Mouse (Mus musculus) embryo, embryonic 11 days (tissue): ENCODE results near the gene Lin7b.
"Not testable (repeated sequence)": the region's sequence is repeated elsewhere in the genome, so short reads cannot be mapped to it uniquely, and the experiment has no call there.

Experiments
- DNase-seq: peaks from one replicate; pipeline ENCODE4 v3.0.0-alpha.2; 2015

Gene Lin7b

DNA sequence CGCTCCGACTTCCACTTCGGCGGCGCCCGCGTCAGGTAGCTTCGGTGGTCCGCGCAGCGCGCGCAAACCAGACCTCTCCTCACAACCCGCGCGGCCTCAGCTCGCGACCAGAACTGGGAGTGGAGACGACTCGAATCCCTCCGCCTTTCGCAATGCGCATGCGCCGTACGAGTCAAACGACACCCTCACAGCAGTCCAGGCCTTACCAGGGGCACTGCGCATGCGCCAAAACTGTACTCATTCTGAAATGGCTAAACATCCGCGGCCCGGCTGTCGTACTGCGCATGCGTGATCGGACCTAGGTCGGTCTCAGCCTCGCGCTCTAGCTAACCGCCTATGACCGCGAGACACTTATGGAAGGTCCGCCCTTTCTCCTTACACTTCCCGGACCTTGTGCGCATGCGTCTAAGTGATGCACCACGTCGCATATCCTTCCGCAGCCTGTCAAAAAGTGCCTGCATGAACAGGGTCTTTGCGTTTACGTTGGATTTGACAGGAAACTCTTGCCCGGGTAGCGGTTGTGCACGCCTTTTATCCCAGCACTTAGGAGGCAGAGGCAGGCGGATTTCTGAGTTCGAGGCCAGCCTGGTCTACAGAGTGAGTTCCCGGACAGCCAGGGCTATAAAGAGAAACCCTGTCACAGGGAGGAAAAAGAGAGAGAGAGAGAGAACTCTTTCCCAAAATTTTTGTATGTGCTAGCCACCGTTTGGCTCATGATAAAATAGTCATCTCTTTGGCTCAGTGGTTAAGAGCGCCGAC, 25.4 kb upstream of the Lin7b start, which contains the start of gene Snrnp70:
Gene Snrnp70, minus strand, starts transcription at position 165 of the 759 bp plus-strand sequence.
- peak; percentile 100 for DNase-seq

DNA sequence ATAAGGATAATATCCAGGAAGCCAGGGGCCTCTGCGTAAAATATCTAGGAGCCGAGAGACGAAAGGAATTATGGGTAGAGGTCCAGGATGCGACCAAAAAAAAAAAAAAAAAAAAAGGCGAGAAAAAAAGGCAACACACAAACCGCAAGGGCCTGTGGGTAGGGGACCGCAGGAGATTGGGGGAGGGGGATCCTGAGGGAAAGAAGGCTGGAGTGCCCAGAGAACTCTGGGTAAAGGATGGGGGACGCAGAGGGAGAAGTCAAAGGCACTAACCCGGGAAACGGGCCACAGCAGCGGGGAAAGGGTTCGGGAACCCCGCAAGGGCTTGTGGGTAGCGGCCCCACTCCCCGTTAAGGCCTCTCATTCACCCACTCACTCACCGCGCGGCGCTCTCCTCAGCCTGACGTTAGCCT, 24.8 kb upstream of the Lin7b start:
- peak; percentile 91 for DNase-seq

DNA sequence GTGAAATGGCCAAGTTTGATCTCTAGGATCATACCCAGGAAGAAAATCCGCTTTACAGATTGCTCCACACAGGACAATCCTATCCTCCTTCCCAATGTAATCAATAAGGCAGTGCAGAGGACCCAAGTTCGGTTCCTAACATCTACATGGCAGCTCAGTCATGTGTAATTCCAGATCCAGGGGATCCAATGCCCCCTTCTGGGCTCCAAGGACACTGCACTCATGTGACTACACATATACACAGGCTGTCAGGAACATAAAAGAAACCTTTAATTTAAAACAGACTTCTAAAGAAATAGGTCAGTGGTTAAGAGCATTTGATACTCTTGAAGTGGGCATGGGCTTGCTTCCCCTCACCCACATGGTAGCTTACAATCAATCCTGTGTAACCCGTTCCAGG, 15.7 kb upstream of the Lin7b start:
- peak; percentile 22 for DNase-seq

DNA sequence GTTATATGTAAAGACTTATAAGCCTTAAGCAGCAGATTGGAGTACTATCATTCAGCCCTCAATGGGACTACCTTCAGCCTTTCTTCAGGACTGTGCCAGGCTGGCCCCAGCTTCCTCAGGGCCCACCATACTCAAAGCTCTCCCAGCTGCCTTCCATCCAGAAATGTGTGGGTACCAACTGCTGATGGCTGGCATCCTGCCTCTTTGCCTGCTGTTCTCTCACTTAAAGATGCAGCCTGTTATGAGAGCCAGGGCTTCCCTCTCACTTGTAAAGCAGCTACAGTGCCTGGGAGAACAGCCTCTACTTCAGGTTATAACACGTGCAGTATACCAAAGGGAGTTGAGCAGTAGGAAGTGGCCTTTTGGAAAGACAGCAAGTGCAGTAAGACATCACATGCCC, 5.7 kb upstream of the Lin7b start:
- DNase-seq = no peak

DNA sequence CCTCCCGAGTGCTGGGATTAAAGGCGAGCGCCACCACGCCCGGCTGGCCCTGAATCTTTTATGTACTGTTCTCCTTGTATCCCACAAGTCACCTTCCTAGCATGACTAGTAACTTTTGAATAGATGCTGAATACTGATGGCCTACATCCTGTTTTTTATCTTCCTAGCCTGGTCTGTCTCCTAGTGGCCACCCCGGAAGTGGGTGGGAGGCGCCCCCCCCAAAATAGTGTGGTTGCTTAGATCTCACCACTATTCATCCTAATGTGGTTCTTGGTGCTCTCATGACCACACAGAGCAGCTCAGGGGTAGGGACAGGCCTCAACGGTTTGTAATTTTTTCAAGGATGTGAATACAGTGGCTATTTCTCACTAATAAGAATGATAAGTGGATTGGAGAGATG, 4.2 kb upstream of the Lin7b start:
- DNase-seq = no peak

DNA sequence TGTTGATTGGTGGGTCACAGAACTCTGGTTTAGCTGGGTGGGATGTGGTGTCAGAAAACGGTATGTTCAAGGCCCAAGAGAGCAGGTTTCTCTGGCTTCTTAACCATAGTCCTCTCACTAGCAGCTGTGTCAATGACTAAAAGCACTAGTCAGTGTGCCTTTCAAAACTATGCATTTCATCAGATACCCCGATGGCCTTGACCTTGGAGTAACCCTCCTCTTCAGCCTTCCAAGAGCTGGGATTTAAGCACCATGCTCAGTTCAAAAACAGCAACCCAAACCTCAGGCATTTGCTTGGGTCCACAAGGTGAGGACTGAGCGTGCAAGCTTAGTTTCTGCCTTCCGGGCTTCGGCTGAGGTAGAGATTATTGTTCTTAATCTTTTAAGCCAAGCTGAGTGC, 2.0 kb upstream of the Lin7b start:
- DNase-seq = no peak

DNA sequence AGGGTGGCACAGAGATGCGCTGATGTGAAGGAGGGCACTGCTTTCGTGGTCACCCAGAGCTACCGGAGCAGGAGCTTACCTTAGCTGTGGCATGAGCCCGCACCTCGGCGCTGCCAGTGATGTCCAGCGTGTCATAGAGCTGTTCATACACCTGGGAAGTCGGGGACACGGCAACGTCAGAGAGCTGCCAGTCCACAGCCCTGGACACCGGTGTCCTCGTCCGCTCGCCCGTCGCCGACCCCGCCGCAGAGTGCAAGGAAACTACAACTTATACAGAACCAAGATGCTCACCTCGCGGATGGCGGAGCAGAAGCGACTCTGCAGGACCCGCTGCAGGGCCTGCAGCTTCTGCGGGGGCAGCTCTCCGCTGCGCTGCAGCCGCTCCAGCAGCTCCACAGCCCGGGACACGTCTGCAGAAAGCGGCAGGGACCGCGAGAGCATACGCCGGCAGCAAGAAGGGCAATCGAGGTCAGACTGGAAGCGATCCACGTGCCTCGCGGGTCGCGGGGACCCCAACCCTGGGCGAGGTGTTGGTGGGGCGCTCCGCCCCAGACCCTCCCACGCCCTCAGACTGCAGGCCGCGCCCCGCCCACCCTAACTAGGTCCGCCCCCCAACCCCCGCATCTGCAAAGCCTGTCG, 428 bp downstream of the Lin7b start:
- no peak for DNase-seq

DNA sequence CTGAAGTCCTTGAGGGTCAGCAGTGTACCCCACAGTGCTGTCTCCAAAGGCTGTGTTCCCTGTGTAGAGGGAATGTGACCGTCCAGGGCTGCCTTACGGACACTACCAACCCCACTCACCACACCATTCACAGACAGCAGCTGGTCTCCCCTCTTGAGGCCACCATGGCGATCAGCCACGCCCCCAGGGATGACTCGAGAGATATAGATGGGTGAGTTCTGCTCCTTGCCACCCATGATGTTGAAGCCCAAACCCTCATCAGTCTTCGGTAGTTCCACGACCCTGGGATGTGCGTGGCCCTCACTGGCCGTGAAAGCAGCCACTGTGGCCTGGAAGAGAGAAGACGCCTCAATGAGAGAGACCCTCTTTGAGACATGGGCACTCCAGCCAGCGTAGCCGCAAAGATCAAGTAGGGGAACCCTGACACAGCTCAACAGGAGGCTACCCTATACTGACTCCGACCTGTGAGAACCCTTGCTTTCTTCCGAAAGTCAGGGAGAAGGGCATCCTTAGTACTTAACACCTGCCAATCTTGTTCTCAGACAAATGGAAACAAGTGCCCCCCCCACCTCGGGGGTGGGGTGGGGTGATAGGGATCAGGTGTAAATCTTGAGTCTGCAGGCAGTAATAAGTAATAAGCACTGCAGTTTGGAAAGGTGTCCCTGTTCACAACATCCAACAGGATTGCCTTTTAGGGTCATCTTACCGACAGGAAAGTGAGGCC, 1.2 kb downstream of the Lin7b start:
- no peak for DNase-seq

DNA sequence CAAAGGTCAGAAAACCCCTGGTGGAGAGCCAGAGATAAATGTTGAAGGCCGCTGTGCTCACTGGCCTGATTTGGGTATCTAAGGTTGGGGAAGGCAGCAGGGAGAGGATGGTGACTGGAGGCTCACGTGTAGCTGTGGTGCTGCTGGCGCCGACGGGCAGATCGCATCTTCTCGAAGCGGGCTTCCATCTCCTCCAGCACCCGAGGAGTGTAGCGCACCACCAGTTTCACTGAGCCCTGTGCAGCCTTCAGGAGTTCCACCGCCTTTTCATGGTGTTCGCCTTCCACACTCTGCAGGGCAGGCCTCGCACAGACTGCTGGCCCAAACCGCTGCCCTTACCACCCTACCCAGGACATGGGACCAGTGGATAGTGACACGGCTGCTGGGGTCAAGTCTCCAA, 2.2 kb downstream of the Lin7b start:
- no peak for DNase-seq

DNA sequence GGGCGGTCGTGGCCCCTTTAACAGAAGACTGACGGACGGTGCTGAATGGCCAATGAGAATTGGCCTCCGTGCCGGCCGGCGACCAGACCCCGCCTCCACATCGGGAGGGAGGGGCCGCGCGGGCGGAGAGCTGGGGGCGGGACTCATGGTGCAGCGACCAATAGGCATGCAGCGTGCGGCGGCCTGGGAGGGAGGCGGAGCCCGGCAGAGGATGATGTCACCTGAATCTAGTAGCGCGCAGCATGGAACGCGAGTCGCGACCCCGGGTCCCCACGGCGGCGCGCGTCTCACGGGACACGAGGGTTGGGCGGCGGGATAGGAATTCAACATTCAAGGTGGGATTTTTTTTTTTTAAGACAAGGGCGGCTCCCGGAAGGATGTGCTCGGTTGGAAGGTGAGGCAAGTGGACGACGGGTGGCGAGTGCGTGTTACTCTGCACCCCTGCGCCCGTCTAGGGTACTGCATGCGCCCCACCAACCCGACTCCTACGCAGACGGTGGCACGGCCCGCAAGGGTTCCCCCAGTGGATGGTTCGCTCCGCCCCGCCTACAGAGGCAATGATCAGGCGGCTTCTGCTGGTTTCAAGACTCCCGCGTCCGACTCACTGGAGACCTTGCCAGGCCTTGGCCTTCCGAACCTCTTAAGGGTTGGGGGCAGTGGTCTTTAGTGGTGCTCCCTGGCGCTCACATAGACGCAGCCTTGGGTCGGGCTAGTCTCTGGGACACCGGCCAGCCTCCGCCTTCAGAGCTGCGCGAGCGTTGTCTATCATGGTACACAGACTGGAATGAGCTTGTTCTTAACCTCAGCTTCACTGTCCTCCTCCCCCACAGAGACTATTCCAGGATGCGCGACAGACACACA, 3.1 kb downstream of the Lin7b start:
- DNase-seq = peak; percentile 97

DNA sequence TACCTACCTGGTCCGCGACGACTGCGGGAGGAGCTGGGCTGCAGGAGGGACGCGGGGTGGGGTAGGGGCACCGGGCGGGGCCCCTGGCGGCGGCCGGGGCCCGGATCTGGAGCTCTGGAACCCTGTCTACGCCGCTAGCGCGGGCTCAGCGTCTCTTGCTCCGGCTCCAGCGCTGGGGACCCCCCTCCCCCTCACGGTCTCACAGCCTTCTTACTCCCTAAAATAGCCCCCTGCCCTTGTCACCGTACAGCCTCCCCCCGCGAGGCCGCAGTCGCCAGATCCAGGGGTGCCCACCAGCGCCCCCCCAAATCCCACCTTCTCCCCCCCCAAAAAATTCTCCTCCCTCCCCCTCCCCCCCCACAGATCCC, 3.7 kb downstream of the Lin7b start, which contains the start of gene Ppfia3:
Gene Ppfia3, minus strand, starts transcription at position 368 of the 368 bp plus-strand sequence.
- DNase-seq = peak; percentile 67

DNA sequence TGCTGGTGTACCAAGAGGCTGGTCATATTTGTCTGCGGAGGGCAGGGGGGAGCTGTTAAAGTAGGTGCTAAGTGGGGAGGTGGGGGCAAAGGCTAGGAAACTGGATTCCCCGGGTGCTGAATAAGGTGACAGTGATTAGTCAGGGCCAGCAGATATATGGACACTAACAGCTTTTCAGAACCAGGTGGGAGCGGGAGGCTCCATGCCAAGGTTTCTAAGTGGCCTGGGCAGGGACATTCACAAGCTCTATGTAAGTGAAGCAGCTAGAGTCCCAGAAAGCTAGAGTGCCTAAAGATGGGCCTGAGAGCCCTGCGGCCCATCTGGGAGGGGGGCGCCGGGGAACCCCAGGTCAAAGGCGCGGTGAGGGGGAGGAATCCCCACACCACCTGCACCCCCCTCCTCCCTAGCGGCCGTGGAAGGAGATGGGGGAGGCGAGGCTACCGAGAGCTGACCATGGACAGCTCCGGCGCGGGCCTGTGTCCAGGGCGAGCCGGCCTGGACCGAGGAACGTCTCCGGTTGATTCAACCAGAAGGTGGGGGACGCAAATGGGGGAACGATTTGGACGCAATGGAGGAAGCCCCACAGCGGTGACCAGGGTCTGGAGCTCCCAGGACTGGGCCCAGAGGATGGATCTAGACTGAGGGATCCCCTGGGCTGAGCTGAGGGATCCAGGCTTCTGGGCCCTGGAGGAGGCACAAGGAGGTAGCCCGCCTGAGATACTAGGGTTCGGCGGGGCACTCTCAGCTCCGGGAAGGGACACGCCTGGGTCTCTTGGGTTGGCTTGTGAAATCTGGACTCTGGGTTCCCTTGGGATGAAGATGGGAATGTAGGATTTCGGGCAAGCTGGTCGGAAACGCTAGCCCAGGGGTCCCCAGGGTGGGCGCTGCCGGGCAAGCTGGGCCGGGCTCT, 4.4 kb downstream of the Lin7b start:
- peak; percentile 74 for DNase-seq

DNA sequence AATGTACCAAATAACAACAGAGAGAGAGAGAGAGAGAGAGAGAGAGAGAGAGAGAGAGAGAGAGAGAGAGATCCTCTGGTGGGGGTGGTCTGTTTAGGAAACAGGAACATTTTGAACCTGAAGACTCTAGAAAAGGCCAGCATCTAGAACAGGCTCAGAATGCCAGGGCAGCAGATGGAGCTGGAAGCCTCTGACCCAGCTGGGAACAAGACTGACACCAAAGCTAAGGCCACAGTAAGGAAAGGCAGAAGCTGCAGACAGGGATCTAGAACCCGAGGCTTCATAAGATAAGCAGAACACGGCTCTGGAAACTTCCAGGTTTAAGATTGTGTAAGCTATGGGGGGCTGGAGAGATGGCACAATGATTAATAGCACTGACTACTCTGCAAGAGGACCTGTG, 6.4 kb downstream of the Lin7b start:
- no peak for DNase-seq

DNA sequence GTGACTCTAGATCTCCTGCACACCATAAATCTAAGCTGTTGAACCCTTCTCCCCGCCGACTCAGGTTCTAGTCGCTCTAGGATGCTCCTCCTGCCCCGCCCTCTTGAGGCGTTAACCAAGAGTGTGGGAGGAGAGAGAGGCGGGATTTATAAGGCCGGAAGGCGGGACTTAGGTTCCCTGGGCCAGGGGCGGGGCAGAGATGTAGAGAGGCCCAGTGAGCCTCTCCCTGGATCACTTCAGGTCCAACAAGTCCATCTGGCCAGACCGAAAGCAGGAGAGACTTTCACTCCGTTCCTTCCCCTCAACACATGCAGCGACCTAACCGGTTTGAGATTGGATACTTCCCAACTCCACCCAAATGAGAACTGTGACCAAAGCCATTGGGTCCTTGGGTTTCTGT, 7.6 kb downstream of the Lin7b start:
- DNase-seq = peak; percentile 87

DNA sequence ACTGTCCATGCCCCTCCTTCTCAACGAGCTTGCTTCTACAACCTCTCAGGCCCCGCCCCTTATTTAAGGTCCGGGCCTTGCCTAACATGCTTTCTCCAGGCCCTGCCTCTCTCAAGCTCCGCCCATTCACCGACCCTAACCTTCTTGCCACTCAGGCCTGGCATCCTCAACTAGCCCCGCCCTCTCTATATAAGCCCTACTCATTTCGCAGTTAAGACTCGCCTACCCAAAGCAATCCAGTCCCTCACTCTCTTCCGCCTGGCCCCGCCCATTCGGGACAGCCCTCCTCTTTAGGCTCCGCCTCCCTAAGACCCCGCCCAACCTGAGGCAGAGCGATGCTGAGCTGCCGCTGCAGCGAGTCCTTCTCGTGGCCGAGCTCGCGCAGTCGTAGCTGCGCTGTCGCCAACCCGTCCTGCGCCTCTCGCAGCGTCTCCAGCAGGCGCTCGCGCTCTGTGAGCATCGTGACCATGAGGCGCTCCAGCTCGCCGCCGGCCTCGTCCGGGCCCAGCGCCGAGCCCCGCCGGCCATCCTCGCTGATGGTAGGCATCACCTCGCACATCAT, 9.1 kb downstream of the Lin7b start:
- DNase-seq = peak; percentile 93

DNA sequence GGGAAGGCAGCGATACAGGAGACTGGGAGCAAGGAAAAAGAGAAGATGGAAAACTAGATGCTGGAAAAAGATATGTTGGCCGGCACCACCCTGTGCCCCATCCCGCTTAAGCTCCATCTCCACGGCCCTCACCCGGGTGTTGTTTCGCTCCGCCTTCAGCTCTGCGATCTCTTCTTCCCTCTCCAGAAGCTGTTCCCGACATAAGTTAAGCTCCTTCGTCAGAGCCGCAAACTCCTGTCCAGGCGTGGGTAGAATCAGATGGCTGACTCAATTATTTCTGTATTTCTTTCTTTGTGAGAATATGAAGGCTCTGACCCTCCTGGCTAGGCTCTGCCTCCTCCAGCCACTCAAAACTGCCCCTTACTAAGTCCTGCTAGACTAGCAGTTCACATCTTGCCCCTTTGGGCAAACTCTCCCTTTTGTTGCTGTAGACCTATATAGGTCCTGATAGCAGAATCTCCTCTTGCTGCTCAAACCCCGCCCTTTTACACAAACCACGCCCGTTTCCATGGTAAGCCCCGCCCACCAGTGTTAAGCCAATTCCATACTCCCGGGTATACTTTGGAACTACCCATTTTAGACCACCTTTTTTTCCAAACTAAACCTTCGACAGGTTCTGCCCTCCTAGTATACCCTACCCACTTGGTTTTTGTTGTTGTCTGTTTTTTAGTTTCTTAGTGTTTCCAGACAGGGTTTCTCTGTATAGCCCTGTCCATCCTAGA, 9.8 kb downstream of the Lin7b start:
- DNase-seq = no peak

DNA sequence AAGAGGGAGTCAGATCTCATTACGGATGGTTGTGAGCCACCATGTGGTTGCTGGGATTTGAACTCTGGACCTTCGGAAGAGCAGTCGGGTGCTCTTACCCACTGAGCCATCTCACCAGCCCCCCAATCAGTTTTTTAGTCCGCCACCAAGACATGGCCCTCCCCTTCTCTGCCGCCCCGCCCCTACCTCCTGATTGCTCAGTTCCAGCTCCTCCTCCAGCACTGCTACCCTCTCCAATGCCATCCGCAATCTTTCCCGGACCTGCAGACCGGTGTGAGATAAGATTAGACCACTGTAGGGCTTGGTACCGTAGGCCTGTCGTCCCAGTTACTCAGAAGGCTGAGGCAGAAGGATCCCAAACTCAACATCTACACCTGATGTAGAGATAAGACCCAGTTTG, 11.3 kb downstream of the Lin7b start:
- not testable (repeated sequence) for DNase-seq

DNA sequence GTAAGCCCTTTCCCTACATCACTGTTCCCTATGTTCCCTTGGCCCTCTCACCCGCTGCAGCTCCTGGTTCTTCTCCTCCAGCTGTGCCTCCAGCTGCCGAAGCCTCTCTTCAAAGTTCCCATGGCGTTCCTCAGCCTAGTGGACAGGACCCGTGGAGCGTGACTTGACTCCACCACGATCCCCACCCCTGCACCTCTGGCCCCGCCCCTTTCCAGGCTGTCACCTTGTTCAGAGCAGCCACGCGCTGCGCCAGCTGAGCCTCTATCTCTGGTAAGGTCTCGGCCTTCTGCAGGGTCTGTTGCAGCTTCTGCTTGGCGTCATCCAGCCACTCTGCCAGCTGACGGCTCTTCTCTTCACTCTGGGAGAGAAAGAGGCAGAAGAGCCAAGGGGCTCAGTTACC, 14.3 kb downstream of the Lin7b start:
- no peak for DNase-seq

DNA sequence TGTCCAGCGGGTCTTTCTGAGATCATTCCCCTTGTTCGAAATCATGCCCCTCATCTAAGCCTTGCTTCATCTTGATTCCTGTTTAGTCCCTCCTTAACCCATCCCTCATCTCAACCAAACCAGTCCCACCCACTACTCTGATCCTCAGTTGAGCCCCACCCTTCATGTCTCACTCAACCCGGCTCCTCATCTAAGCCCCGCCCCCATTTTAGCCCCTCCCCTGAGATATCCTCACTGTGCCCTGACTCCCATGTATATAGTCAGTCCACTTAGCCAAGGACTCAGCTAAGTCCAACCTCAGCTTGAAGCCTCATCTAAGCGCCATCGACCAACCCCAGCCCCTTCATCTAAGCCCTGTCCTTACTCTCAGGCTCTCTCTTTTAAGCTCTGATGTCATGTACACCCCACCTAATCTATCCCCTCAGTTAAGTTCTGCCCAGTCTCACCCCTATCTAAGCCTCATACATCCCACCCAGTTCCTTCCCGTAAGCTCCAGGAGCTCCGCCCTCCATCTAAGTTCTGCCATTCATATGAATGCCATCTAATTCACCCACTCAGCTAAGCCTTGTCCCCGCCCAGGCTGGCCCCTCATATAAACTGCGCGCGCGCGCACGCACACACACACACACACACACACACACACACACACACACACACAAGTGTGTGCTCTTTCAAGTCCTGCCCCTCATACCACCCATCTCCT, 14.9 kb downstream of the Lin7b start:
- DNase-seq = no peak

DNA sequence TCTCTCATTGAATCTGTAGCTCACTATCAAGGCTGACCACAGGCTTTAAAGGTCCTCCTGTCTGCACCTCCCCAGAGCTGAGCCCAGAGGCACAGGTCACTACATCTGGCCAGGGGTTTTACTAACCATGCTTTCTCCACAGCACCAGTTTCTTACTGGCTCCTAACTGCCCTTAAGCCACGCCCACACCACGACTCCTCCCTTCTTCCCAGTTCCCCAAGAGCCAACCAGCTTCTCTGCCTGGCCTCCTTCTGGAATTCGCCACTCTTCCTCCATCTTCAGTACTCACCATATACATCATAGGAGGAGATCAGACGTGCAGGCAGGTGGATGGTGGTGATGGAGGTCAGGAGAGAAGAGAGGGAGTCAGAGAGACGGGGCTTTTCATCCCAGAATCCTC, 17.3 kb downstream of the Lin7b start:
- DNase-seq = no peak
